Mouse (Mus musculus) forebrain, embryonic 13.5 days (tissue): ENCODE results near the gene Hspa1a. TPM values are rescaled to one million over a fixed set of nuclear protein-coding genes. Genes with fewer than 3 reads are reported as not detected.
"Not testable (repeated sequence)": the region's sequence is repeated elsewhere in the genome, so short reads cannot be mapped to it uniquely, and the experiment has no call there.

Experiments used
- ATAC-seq: fragments of 200-750 bp; cut with Nextera tagmentation; 2 replicates; pipeline ENCODE4 v1.8.0; 2017
- H3K27ac ChIP-seq: fragments of 300-500 bp; sonication (generic); 2 replicates; pipeline ENCODE4 v1.5.1; 2015; ENCODE audit warnings: inconsistent platforms, mild to moderate bottlenecking, moderate library complexity
- H3K27me3 ChIP-seq: fragments of 300-500 bp; sonication (generic); 2 replicates; pipeline ENCODE4 v1.6.1; 2015; ENCODE audit warnings: mild to moderate bottlenecking, inconsistent platforms
- H3K36me3 ChIP-seq: fragments of 300-500 bp; sonication (generic); 2 replicates; pipeline ENCODE4 v1.6.1; 2015; ENCODE audit warnings: mild to moderate bottlenecking, inconsistent platforms; ENCODE audit not compliant: poor library complexity, severe bottlenecking
- H3K4me1 ChIP-seq: fragments of 300-500 bp; sonication (generic); 2 replicates; pipeline ENCODE4 v1.6.1; 2015; ENCODE audit warnings: inconsistent platforms
- H3K4me2 ChIP-seq: fragments of 300-500 bp; sonication (generic); 2 replicates; pipeline ENCODE4 v1.6.1; 2015; ENCODE audit warnings: inconsistent platforms, mild to moderate bottlenecking, moderate library complexity
- H3K4me3 ChIP-seq: fragments of 300-500 bp; sonication (generic); 2 replicates; pipeline ENCODE4 v1.5.1; 2015; ENCODE audit warnings: mild to moderate bottlenecking, inconsistent platforms
- H3K9ac ChIP-seq: fragments of 300-500 bp; sonication (generic); 2 replicates; pipeline ENCODE4 v1.6.1; 2015; ENCODE audit warnings: mild to moderate bottlenecking, inconsistent platforms
- H3K9me3 ChIP-seq: fragments of 300-500 bp; sonication (generic); replicated peaks from 2 replicates; pipeline ENCODE4 v1.6.1; 2016; ENCODE audit warnings: inconsistent platforms
- WGBS: fragments of 180-500 bp; shearing (Covaris S2); methylation state at CpG from one replicate; pipeline ENCODE4 v1.1.7; 2015; 5-methylcytosine and 5-hydroxymethylcytosine counted together
- polyA plus RNA-seq: library from polyadenylated mRNA; unstranded; fragments of >200 nt; fragmentation: Nextera tagmentation; extraction: Ambion mirVana; gene quantifications from 2 replicates; pipeline ENCODE4 v1.2.1, GENCODE M21; 2015

The Hspa1a gene
- polyA plus RNA-seq, 1 experiment from 2014 or later = 1.5 TPM

- not testable (repeated sequence) for H3K36me3 ChIP-seq, H3K9me3 ChIP-seq
- Histone ChIP-seq H3K4me1 (peaks cover 12% of the 10 kb centered on the region), H3K9ac (peak within 1 kb of the TSS; percentile 44), H3K4me2 (peak within 1 kb of the TSS; percentile 73), H3K27me3 (peaks cover 40% of the 10 kb centered on the region), H3K27ac (peak within 1 kb of the TSS; percentile 52; the same call in 1 of the 2 replicates), H3K4me3 (peak within 1 kb of the TSS; percentile 43)
- WGBS = under 1% methylated on average over 31 of the region's 32 CpGs
- peak; percentile 96 for ATAC-seq
Observed at GRCm38 (mm10) chr17:34959130-34959778, 12.7 kb downstream of the Hspa1a start, which contains the start of gene Hspa1b. TSS of gene Hspa1b (minus strand) at chr17:34959238.

DNA sequence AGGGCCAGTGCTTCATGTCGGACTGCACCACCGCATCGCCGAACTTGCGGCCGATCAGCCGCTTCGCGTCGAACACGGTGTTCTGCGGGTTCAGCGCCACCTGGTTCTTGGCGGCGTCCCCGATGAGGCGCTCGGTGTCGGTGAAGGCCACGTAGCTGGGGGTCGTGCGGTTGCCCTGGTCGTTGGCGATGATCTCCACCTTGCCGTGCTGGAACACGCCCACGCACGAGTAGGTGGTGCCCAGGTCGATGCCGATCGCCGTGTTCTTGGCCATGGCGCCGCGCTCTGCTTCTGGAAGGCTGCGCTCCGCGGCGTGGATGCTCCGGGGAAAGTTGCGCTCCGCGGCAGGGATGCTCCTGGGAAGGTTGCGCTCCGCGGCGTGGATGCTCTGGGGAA is 13.2 kb downstream of the Hspa1a start:
- H3K27ac ChIP-seq, H3K9ac ChIP-seq, H3K36me3 ChIP-seq, H3K9me3 ChIP-seq: not testable (repeated sequence)
- peak; percentile 37 for ATAC-seq
- H3K4me2 ChIP-seq = peak overlapping the region; percentile 73
- WGBS = 2% methylated on average over 35 of the region's 47 CpGs
- peaks cover 38% of the 10 kb centered on the region for H3K27me3 ChIP-seq
- peaks cover 12% of the 10 kb centered on the region for H3K4me1 ChIP-seq
- peak overlapping the region; percentile 43 for H3K4me3 ChIP-seq

DNA sequence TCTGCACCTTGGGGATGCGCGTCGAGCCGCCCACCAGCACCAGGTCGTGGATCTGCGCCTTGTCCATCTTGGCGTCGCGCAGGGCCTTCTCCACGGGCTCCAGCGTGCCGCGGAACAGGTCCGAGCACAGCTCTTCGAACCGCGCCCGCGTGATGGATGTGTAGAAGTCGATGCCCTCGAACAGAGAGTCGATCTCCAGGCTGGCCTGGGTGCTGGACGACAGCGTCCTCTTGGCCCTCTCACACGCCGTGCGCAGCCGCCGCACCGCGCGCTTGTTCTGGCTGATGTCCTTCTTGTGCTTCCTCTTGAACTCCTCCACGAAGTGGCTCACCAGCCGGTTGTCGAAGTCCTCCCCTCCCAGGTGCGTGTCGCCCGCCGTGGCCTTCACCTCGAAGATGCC is 14.0 kb downstream of the Hspa1a start:
- H3K9ac ChIP-seq, H3K4me2 ChIP-seq, H3K27ac ChIP-seq, ATAC-seq, H3K4me3 ChIP-seq, H3K36me3 ChIP-seq, H3K9me3 ChIP-seq: not testable (repeated sequence)
- peaks cover 38% of the 10 kb centered on the region for H3K27me3 ChIP-seq
- peaks cover 12% of the 10 kb centered on the region for H3K4me1 ChIP-seq
- WGBS = 27% methylated on average over 22 of the region's 40 CpGs

- Histone ChIP-seq H3K27me3 (peaks cover 38% of the 10 kb centered on the region), H3K4me1 (peaks cover 12% of the 10 kb centered on the region)
- not testable (repeated sequence) for H3K36me3 ChIP-seq, H3K4me3 ChIP-seq, H3K9ac ChIP-seq, H3K27ac ChIP-seq, ATAC-seq, H3K9me3 ChIP-seq, H3K4me2 ChIP-seq
- WGBS = 23% methylated on average over 34 of the region's 40 CpGs
Observed at GRCm38 (mm10) chr17:34957291-34957690, 14.7 kb downstream of the Hspa1a start.

GRCm38 (mm10) chr17:34956340-34956739 is 15.6 kb downstream of the Hspa1a start:
- 43% methylated on average over 1 of the region's 1 CpGs for WGBS
- no peak overlapping the region for H3K27ac ChIP-seq
- H3K4me2 ChIP-seq = no peak overlapping the region
- no peaks in the 10 kb centered on the region for H3K9me3 ChIP-seq
- no peak for ATAC-seq
- 0 out of 2 replicates have a peak, but pooled peaks cover under 1% of the 10 kb centered on the region for H3K36me3 ChIP-seq
- H3K9ac ChIP-seq = no peak overlapping the region
- peaks cover 31% of the 10 kb centered on the region for H3K27me3 ChIP-seq
- no peak overlapping the region for H3K4me3 ChIP-seq
- H3K4me1 ChIP-seq = peaks cover 13% of the 10 kb centered on the region

GRCm38 (mm10) chr17:34955884-34956283 is 16.1 kb downstream of the Hspa1a start:
- H3K36me3 ChIP-seq = peaks cover 5% of the 10 kb centered on the region
- peaks cover 17% of the 10 kb centered on the region for H3K4me1 ChIP-seq
- H3K27ac ChIP-seq = no peak overlapping the region
- no peak for ATAC-seq
- H3K4me2 ChIP-seq = no peak overlapping the region
- no peaks in the 10 kb centered on the region for H3K9me3 ChIP-seq
- WGBS = 84% methylated on average over 3 of the region's 3 CpGs
- H3K4me3 ChIP-seq = no peak overlapping the region
- H3K27me3 ChIP-seq = peaks cover 28% of the 10 kb centered on the region
- no peak overlapping the region for H3K9ac ChIP-seq

DNA sequence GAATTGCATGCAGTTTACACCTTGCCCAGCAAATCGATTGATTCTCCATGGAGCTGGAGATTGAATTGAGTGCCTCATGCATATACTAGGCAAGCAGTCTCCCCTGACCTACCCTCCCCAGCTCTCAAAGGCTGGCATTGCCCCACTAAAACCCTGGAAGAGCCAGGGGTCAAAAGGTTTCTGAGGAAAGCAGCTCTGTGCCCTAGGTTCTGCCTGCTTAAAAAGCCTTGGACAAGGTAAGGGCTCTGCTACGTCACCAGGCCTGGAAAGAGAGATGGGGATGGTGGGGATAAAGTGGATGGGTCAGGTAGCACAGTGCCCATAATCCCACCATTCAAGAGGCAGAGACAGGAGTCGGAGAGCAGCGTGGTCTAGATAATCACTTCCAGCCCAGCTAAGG is 17.1 kb downstream of the Hspa1a start:
- Histone ChIP-seq H3K27me3 (peaks cover 24% of the 10 kb centered on the region), H3K4me2 (no peak overlapping the region), H3K27ac (no peak overlapping the region), H3K4me3 (no peak overlapping the region), H3K4me1 (peaks cover 22% of the 10 kb centered on the region), H3K9me3 (no peaks in the 10 kb centered on the region), H3K36me3 (peaks cover 16% of the 10 kb centered on the region), H3K9ac (no peak overlapping the region)
- no peak for ATAC-seq
- WGBS = 73% methylated on average over 4 of the region's 4 CpGs

DNA sequence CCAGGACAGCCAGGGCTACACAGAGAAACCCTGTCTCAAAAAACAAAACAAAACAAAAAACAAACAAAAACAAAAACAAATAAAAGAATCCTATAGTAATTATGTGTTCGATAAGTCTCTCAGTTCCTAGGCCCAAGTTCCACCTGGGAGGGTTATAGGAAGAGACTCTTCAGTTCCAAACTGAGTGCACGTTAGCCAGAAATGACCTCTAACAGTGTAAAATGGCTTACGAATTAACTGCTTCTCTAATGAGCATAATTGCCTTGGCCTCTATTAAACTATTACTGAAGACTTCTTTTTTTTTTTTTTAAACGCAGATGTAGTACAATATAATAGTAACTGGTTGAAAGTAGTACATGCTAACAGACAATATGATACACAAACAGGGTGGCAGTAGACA is 18.1 kb downstream of the Hspa1a start:
- Histone ChIP-seq H3K27ac (no peak overlapping the region), H3K36me3 (peaks cover 23% of the 10 kb centered on the region), H3K4me3 (no peak overlapping the region), H3K9me3 (no peaks in the 10 kb centered on the region), H3K4me1 (peaks cover 20% of the 10 kb centered on the region), H3K4me2 (no peak overlapping the region), H3K9ac (no peak overlapping the region), H3K27me3 (peaks cover 24% of the 10 kb centered on the region)
- WGBS = 86% methylated on average over 4 of the region's 4 CpGs
- no peak for ATAC-seq

DNA sequence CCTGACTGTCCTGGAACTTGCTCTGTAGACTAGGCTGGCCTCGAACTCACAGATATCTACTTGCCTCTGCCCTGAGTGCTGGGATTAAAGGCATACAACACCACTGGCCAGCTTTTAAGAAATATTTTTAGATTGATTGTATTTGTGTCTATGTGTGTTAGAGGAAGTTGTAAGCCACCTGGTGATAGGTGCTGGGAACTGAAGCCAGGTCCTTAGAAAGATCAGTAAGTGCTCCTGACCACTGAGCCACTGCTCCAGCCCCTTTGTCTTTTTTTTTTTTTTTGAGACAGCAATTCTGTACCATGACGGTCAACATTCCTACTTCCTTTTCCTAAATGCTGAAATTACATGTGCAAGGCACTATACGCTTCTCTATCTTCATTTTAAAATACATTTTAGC is 18.7 kb downstream of the Hspa1a start:
- peak overlapping the region; percentile 96 for H3K4me2 ChIP-seq
- no peak overlapping the region for H3K9ac ChIP-seq
- H3K4me3 ChIP-seq = peak overlapping the region; percentile 99
- peaks cover 24% of the 10 kb centered on the region for H3K27me3 ChIP-seq
- H3K36me3 ChIP-seq = peaks cover 27% of the 10 kb centered on the region
- 91% methylated on average over 3 of the region's 3 CpGs for WGBS
- H3K9me3 ChIP-seq = no peaks in the 10 kb centered on the region
- no peak overlapping the region for H3K27ac ChIP-seq
- H3K4me1 ChIP-seq = peaks cover 20% of the 10 kb centered on the region
- ATAC-seq = no peak

DNA sequence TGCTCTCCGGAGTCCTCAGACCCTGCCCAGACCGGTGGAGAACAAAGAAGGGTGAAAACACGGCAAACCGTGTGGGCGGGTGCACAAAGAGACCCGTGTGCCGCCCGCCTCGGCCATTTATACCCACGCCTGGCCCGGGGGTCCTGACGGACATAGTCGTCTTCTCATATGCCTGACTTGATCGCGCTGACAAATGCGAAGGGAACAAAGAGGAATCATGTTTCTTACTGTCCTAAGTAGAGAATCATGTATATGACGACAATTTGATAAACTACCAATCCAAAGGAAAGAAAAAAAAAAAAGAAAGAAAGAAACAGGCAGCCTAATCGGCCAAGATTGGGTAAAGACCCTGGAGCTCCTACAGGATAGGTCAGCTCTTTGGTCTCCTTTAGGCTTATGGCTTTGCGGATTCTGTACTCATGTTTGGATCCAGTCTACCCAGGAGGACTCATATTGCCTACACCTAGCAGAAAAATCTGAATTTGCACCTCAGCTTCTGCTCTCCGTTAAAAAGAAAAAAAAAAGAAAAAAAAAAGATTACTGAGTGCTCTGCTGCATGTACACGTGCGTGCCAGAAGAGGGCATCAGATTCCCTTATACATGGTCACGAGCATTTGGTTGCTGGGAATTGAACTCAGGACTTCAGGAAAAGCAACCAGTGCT is 19.4 kb downstream of the Hspa1a start:
- ATAC-seq = peak; percentile 88
- peak overlapping the region; percentile 91 for H3K27ac ChIP-seq
- no peaks in the 10 kb centered on the region for H3K9me3 ChIP-seq
- peaks cover 20% of the 10 kb centered on the region for H3K4me1 ChIP-seq
- under 1% methylated on average over 23 of the region's 23 CpGs for WGBS
- H3K4me2 ChIP-seq = peak overlapping the region; percentile 96
- peaks cover 24% of the 10 kb centered on the region for H3K27me3 ChIP-seq
- H3K36me3 ChIP-seq = peaks cover 27% of the 10 kb centered on the region
- peak overlapping the region; percentile 100 for H3K9ac ChIP-seq
- peak overlapping the region; percentile 99 for H3K4me3 ChIP-seq

- no peaks in the 10 kb centered on the region for H3K9me3 ChIP-seq
- H3K27ac ChIP-seq = peak overlapping the region; percentile 91
- WGBS = 1% methylated on average over 29 of the region's 29 CpGs
- peak overlapping the region; percentile 100 for H3K9ac ChIP-seq
- peak overlapping the region; percentile 96 for H3K4me2 ChIP-seq
- ATAC-seq = peak; percentile 66
- H3K4me3 ChIP-seq = peak overlapping the region; percentile 99
- peaks cover 20% of the 10 kb centered on the region for H3K4me1 ChIP-seq
- peaks cover 27% of the 10 kb centered on the region for H3K36me3 ChIP-seq
- H3K27me3 ChIP-seq = peaks cover 22% of the 10 kb centered on the region
Observed at GRCm38 (mm10) chr17:34951636-34952377, 20.1 kb downstream of the Hspa1a start.
